Mouse (Mus musculus) liver, embryonic 14.5 days (tissue): ENCODE measurements around the gene Map3k15.

Source experiments
- CTCF ChIP-seq: IDR thresholded peaks from 2 replicates; pipeline ENCODE4 v1.5.1; 2016; ENCODE audit warnings: antibody characterized with exemption, low read depth, control low read depth
- EP300 ChIP-seq: IDR thresholded peaks from 2 replicates; pipeline ENCODE4 v1.6.1; 2016; ENCODE audit warnings: antibody characterized with exemption, low read depth

DNA sequence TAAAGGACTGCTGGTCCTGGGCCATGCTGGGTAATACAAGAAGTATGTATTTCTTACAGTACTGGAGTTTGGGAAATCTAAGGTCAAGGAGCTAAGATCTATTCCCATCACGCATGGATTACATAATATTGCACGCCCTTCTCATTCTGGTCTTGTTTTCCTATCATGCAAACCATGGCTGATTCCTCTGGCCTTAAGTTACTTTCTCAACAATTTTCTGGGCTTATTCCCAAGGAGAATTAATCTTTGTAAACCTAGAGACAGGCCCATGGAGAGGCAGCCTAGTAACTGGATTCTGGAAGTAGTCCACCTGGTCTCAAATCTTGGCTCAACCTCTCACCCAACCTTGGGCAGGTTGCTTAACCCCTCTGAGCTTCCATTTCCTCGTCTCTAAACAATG, 159.2 kb downstream of the Map3k15 start:
- TF ChIP-seq CTCF (no peak), EP300 (no peak)
